Mouse (Mus musculus) layer of hippocampus, postnatal 36 days (tissue): ENCODE measurements at regions not wholly inside any gene's neighbourhood (a gene's known extent, or its start where the extent isn't known, plus 50 kb on each side); places are given as distances from the start of the nearest gene placed in this dataset.
"Not testable (repeated sequence)": the region's sequence is repeated elsewhere in the genome, so short reads cannot be mapped to it uniquely, and the experiment has no call there.

Experiments
- DNase-seq, 2 experiments: peaks; one replicate each; pipeline ENCODE4 v3.0.0; 2022

DNA sequence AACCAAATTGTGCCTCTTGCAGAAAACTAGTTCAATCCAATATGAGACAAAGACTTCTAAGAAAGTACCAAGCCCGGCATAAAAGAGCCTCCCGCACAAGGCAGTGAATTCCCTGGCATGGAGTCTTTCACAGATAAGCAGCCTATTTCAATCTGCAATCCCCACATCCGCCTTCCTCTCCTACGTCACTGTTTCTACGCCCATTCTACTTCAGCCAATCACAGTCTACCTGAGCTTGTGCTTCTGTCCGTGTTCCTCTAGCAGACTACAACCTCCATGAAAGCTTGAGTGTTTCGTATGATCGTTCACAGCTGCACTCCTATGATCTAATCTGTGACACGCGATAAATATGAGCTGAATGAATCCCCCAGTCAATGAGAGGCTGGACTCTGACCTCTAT, 155.6 kb upstream of the Ipo5 start:
- DNase-seq, result no peak

- DNase-seq, result no peak
Observed at GRCm38 (mm10) chr14:120758200-120758830, 152.7 kb upstream of the Ipo5 start.

GRCm38 (mm10) chr14:120762168-120762567, 148.9 kb upstream of the Ipo5 start:
- no peak for DNase-seq

DNA sequence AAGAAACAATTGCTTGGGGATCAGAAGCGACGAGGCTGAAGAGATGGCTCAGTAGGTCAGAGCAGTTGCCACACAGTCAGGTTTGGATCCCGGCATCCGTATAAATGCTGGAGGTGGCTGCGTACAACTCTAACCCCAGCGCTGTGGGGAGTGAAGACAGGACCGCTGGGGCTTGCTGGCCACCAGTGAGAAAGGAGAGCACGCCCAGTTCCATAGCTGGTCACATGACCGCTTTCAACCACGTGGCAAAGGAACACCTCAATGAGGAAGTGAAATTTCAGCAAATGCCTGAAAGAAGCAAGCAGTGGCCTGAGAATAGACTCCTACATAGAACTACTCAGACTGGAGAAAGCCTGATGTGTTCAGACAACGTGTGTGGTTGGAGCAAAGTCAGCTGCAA, 148.3 kb upstream of the Ipo5 start:
- no peak for DNase-seq

DNA sequence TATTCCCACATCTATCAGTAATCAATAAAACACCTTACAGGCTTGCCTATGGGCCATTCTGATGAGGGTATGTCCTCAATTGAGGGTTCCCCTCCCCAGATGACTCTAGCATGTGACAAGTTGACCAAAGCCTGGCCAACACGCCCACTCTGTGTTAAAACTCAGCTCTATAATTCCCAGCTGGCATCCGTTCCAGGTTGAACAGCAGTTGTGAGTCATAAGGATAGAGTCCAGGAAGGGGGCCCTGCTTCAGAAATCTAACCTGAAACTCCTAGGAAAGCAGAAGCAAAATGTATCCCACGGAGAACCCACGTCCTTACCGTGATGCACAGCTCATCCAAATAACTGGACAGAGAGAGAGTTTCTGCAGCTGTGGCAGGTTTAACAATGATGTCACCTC, 147.2 kb upstream of the Ipo5 start:
- no peak for DNase-seq

- DNase-seq, result no peak
Observed at GRCm38 (mm10) chr14:120764386-120764785, 146.6 kb upstream of the Ipo5 start.

- DNase-seq, result no peak
Observed at GRCm38 (mm10) chr14:120766451-120766850, 144.6 kb upstream of the Ipo5 start.

- no peak for DNase-seq
Observed at GRCm38 (mm10) chr14:120770579-120770978, 140.4 kb upstream of the Ipo5 start.

DNA sequence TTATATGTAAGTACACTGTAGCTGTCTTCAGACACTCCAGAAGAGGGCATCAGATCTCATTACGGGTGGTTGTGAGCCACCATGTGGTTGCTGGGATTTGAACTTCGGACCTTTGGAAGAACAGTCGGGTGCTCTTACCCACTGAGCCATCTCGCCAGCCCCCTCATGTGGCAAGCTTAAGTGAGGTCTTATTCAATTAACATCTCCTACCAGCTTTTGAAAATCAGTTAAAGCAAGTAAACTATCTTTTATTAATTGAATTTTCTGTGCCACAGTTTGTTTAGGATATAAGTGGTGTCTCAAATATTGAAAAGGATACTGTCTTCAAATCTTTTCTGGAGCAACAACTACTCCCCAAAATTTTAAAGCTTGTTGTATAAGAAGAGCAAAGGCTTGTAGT, 138.0 kb upstream of the Ipo5 start:
- DNase-seq, result not testable (repeated sequence)

- DNase-seq, result no peak
Observed at GRCm38 (mm10) chr14:120791828-120792554, 119.0 kb upstream of the Ipo5 start.

DNA sequence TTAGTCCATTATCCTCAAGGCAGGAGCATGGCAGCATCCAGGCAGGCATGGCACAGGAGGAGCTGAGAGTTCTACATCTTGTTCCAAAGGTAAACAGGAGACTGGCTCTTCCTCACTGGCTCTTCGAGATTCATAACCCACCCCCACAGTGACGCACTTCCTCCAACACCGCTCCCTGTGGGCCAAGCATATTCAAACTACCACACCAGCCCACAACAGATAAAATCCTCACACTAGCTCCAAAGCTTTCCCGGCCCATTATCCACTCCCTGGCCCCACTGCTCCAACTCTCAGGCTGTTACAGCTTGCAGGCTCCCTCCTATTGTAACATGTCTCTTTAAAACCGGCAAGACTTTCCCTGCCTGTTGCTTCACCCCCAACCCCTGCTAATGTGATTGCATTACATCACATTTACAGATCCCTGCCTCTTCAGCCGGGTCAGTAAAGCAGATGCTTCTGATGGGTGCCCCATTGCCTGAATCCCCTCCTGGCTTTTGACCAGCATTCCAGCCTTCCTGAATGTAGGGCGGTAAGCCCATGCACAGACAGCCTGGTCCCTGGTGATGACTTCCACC, 113.0 kb upstream of the Ipo5 start:
- DNase-seq, result no peak

GRCm38 (mm10) chr14:120803191-120803590, 107.8 kb upstream of the Ipo5 start:
- DNase-seq, result no peak

- DNase-seq, result no peak
Observed at GRCm38 (mm10) chr14:120803739-120804138, 107.3 kb upstream of the Ipo5 start.

DNA sequence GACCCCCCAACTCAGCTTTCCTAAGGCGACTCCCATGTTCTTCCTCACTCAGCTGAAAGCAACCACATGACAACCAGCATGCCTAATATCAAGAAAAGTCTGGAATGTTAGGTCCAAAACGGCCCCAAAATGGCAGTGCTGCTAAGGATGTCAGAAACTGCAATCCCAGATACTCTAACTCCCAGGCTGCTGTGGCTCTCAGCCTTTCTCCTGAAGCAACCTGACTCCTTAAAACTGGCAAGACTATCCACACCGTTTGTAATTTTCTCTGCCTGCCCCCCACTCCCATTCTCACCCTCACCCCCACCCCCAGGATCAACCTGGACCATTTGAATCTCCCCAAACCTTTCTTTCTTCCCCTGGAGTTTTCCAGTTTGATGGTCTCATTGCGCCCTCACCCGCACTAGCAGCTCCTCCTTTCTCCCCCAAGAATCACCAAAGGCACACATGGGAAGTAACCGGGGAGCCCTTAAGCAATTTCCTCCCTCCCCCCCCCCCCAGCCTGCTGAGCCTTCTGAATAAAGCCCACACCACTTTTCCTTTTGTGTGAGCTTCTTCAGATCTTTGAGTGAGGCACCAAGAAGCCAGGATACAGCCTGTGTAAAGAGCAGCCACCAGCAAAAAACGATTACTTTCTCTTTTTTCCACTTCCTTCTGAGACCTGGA, 106.7 kb upstream of the Ipo5 start:
- no peak for DNase-seq

DNA sequence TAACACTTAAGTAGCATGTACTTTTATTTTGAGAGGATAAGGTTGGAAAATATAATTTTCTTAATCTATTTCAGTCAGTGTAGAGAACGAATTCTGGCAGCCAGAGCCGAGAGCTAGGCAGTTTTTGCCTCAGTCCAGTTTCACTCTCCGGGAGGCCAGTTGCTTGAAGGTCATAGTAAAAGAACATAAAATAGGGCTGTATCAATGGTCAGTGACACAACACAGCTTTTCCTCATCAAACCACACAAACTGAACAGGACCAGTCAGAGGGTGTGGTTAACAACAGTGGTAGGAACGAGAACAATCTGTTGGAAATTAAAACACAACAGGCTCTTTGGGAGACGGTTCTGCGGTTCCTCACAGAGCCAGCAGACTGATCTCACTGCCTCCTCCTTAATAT, 105.9 kb upstream of the Ipo5 start:
- no peak for DNase-seq

DNA sequence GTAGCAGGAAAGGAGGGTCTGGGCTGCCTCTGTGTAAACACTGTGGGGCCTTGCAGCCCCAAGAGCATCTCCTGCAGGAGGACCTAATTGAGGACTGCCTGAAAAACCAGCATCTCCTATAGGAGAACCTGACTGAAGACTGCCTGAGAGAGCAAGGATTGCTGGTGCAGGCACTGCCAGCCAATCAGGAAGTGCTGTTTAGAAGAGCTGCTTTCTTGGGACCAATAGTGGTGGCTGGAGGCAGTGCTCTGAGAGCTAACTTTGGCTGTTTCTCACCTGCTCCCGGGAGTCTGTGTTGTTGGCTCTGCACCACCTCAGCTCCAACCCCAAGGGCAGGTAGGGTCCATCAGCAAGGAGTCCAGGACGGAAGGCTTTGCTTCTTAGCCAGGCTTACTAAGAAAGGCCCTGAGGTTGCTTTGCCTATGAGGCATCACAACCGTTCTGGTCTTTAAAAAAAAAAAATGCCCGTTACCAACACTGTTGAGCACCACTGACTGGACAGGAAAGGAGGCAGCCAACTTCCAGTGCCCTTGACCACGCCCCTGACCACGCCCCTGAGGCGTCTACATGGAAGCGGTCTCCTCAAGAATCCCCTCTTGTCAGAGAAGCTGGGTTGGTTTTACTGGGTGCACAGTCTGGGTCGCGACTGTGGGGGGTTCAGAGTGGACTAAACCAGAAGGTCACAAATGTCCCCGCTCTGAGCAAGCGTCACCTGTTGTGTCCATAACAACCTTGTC, 105.0 kb upstream of the Ipo5 start:
- DNase-seq, result not testable (repeated sequence)

GRCm38 (mm10) chr14:120806553-120806893, 104.5 kb upstream of the Ipo5 start:
- DNase-seq, result no peak

DNA sequence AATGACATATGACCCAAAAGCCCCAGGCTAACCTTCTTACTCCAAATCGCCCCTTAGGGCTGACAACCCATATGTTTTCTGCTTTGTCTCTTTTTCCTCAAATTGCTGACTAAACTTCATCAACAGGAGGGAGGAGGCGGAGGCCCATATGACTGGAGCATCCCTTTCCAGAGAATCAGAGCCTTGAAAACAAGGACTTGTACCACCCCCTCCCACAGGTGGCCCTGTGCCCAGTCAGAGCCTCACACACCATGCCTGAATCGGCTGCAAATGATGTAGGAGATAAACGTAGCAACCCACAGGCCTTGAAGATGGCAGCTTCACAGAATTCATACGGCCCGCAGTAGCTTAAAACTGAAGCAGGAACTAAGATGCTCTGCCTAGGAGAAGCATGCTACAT, 101.7 kb upstream of the Ipo5 start:
- DNase-seq, result peak; percentile 80 to 81

- no peak for DNase-seq
Observed at GRCm38 (mm10) chr14:120813938-120814337, 97.1 kb upstream of the Ipo5 start.

DNA sequence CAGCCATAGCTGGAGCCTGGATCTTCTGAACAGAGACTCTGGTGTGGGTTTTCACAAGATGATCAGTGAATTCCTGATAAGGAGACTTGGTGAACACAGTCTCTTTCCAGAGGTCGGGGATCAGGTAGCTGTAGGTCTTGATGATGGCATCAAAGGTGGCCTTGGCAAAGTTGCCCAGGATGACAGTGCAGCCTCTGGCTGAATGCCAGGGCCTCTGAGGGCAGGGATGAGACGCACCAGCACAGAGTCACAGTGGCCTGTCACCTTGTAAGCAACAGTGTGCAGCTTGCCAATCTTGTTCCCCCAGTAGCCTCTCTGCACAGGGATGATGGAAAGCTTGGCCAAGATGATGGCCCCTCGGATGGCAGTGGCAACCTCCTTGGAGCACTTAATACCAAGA, 95.9 kb upstream of the Ipo5 start:
- DNase-seq, result not testable (repeated sequence)

GRCm38 (mm10) chr14:120816529-120816928, 94.5 kb upstream of the Ipo5 start:
- no peak for DNase-seq

DNA sequence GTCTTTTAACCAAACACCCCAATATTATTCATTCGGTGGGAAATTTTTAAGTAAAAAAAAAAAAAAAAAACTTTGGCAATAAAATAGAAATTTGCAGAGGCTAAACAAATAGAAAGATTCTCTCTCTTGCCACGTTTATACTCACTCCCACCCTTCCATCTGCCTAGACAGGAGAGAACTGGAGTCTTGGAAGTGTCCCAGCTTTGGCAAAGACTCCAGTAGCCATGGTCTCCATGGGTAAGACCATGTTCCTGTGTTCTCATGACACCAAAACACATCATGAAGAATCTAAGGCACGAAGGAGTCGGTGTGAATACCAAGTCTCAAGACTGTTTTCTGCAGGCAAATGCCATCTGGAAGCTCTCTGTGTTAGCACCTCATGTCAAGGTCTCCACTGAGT, 84.8 kb upstream of the Ipo5 start:
- no peak for DNase-seq

DNA sequence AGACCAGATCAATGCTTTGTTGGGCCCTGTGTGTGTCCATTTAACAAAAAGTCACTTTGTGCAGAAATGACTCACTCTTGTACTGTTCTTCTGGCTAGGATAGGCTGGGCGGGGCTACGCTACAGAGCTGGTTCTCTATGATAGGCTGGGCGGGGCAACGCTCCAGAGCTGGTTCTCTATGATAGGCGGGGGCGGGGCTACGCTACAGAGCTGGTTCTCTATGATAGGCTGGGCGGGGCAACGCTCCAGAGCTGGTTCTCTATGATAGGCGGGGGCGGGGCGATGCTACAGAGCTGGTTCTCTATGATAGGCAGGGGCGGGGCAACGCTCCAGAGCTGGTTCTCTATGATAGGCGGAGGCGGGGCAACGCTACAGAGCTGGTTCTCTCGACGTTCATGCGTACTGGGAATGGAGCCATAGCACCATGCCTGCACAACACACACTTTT, 80.6 kb upstream of the Ipo5 start:
- DNase-seq, result not testable (repeated sequence)
